Mouse (Mus musculus) heart, adult 8-10 months (tissue): ENCODE measurements at regions not wholly inside any gene's neighbourhood (a gene's known extent, or its start where the extent isn't known, plus 50 kb on each side); places are given as distances from the start of the nearest gene placed in this dataset.

Source experiments
- DNase-seq: peaks from one replicate; pipeline ENCODE4 v3.0.0; 2022; ENCODE audit warnings: low spot score

GRCm38 (mm10) chr14:80083724-80084123, 99.8 kb downstream of the Olfm4 start:
- DNase-seq: no peak

GRCm38 (mm10) chr14:80097238-80097637, 113.4 kb downstream of the Olfm4 start:
- DNase-seq: no peak

GRCm38 (mm10) chr14:80113115-80113687, 129.3 kb downstream of the Olfm4 start:
- DNase-seq: no peak

GRCm38 (mm10) chr14:80114326-80114725, 130.4 kb downstream of the Olfm4 start:
- DNase-seq: no peak

DNA sequence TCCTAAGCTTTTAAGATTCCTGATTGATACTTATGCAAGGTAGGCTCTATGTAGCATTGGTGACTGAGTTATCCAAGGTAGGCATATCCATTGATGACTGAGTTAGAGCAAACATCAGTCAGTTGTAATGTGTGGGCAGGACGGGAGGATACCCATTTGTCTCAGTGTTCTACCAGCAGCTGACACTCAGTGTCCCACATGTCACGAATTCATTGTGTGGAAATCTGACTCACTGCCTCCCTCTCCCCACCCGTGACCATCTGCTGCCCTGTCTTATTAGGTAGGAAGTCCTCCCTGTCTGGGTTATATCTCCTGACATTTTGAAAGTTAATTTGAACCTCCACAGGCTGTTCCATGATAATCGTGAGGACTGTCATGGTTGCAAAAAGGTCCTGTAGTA, 141.3 kb downstream of the Olfm4 start:
- no peak for DNase-seq

DNA sequence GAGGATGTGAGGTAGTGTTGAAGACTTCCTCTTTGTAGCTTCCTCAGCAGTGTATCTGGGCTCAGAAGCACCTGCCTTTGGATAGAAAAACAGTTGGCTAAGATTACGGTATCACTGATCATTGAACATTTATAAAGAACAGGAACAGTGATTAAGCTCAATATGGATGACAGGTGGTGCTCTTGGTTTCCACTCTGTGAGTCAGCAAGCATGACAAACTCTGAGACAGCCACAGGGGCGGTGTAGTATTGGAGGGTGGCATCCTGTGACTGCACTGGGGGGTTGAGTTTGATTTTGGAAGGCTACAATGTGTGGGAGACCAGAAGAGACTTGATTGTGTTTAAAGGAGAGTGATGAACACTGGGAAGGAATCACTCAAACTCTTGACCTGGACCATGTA, 144.3 kb downstream of the Olfm4 start:
- no peak for DNase-seq

DNA sequence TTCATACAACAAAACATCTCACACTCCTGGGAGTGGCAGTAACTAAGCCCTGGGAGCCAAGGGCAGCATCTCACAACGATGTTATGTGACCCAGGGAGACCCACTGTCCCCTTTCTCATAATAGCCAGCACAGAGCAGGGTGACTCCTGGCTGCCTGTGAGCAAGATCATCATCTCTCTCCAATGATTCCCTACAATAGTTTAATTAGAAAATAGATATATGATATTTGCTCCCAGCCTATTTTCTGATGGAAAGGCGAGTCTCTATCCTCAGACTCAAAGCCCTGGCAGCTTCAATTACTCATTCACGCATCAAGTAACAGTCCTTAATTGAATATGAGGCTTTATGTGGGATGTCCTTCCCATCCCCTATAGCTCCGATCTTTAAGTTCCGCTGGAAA, 153.7 kb downstream of the Olfm4 start:
- DNase-seq: no peak

DNA sequence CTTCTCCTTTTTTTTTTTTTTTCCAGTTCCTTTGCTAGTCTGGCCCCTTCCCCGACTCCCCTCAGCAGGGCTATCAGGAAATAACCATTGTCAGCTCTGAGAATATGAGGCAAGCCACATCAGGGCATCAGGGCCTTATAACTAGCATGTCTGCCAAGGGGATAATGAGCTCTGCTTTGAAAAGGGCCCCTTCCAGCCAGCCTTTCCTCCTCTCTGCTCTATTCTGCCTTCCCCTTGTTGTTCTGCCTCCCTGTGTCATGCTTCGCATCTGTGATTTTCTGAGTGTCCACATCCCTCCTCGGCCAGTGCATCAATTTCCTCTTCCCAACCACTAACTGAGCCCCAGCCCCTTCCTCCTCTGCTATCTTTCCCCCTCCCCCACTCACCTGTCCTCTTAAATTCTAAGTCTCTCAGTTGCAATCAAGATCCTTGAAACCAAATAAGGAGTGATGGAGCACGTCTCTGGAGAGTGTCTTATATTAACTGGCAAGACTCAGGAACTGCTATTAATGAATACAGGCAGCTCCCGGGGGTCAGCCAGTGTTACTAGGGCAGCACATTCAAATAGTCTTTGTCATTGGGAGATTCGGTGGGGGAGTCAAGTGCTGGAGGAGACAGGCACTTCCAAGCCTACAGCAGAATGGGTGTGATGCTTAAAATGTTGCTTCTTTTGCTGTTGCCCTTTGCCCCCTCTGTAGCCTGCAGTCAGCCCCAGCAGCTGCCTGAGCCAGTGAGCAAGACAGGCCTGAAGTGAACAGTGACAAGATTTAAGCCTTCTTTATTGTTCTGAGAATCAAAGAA, 155.3 kb downstream of the Olfm4 start:
- no peak for DNase-seq

- DNase-seq: no peak
Measured at GRCm38 (mm10) chr14:80157002-80157401, 173.1 kb downstream of the Olfm4 start.

DNA sequence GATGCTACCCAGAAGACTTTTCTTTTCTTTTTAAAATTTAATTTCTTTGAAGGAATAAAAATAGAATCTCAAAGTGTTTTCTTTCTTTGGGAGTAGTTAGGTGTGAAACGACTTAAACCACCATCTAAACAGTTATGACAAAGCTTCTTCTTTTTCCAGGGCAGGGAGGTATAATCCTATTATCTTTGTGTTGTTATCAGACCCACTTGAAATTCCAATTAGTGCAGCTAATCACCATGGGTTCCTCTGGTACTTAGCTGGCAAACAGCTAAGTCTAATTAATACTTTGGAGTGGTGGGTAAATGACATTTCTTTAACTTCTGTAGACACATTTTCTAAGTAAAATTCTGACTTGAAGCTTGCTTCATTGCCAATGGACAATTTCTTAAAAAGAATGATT, 185.3 kb downstream of the Olfm4 start:
- no peak for DNase-seq

- DNase-seq: no peak
Measured at GRCm38 (mm10) chr14:80170450-80171180, 186.7 kb downstream of the Olfm4 start.

- no peak for DNase-seq
Measured at GRCm38 (mm10) chr14:80172799-80173484, 189.1 kb downstream of the Olfm4 start.

DNA sequence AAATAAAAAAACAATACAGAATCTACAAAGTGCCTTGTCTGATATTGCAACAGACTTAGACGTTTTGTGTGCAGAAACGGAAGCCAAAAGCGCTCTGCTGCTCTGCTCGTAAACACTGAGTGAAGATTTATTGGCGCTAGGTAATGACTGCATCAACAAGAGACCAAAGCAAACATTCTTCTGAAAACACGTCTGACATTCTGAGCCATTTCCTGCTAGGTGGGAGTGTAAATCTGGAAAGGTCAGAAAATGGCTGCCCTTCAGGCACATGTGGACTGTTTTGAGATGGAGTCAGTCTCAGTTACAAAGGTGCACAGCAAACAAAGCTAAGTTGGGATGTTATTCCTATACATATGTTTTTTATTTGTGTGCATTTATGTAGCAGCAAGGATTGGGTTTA, 192.6 kb downstream of the Olfm4 start:
- DNase-seq: no peak

DNA sequence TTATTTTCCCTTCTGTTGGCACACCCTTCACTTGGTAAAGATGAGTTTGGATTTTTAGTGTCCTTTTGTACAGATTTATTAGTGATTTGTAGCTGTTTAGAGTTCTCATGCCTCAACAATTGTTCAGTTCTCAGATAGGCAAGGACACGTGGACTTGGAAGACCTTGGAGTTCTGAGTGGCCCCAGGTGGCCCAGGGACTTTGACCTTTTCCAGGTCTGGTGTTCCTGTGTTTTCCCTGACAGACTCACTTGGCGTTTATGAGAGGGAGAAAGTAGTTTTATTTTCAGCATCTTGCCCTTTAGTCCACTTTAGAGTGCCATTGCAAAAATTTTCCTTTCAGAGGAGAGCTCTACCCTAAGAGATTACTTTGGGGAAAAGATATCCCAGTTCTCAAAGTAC, 211.2 kb downstream of the Olfm4 start:
- DNase-seq: no peak

- DNase-seq: no peak
Measured at GRCm38 (mm10) chr14:80212916-80213315, 229.0 kb downstream of the Olfm4 start.

DNA sequence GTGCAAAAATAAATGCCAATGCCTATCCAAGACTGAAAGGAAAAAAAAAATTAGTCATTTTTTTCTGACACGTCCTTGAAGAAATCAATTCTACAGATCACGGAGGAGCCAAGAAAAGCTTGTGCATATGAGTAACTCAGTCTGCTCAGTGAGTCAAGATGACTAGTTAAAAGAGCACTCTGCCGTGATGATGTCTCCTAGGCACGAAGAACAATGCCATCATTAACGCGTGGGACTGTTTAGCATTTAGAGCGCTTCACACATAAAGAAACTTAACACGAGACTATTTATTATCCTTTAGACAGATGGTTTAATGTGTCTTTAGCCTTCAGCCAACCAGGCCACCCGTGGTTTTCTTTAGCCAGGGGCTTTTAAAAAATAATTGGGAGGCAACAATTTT, 229.8 kb downstream of the Olfm4 start:
- DNase-seq: no peak

- peak; percentile 13 for DNase-seq
Measured at GRCm38 (mm10) chr14:80215960-80216552, 232.2 kb downstream of the Olfm4 start.

GRCm38 (mm10) chr14:80232066-80232465, 248.2 kb downstream of the Olfm4 start:
- DNase-seq: no peak

DNA sequence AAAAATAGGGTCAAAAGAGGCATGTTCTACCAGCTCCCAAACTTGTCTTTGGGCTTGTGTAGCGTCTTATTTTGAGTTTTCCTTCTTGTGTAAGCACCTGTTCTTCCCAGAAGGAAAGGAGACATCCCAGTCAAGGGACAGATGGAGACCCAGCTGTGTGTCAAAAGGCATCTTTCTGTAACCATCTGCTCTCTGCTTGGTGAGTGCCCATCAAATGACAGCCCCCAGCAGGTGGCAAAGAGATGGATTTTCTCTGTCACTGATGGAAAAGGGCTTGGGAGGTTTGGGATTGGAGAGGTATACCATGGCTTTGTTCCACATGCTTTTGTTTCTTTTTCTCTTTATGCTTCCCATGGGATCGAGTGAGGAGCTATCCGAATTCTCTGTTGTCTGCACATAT, 249.1 kb downstream of the Olfm4 start:
- DNase-seq: no peak

DNA sequence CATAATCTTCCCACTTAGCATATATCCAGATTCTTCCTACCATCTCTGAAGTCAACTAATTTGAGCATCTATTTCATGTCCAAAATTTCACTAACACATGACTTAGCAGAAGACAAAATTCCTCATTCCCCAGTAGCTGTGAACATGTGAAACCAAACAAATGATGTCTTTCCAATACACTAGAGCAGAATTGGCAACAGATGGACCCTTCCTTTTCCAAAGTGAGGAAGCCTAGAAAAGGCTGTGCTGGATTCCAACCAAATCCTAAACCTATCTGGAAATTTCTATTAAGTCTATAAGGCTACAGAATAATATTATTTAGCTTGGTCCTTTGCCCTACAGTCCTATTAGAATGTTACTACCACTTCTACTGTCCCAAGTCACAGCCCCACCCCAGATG, 253.3 kb downstream of the Olfm4 start:
- DNase-seq: no peak

DNA sequence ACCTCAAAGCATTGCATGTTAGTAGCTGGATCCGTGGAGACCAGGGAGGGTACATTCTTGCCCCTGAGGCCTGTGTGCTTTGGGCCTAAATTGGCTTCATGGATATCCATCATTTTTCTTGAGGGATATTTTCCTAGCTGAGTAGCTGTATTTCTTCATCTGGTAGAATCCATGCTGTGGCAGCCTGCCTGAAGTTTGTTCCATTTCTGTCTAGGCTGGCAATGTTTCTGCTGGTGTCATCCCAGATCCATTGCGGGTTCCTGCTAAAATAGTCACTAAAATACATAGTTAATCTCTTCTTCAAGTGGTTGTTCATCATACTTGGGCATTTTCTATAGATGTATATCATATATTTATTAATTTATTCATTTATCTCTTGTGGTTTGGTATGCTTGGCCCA, 253.7 kb downstream of the Olfm4 start:
- DNase-seq: no peak
